Mouse (Mus musculus) gastrocnemius, adult 18-20 months (tissue): ENCODE data around the gene Tmem147. TPM values are rescaled to one million over a fixed set of nuclear protein-coding genes. Genes with fewer than 3 reads are reported as not detected.
"Not testable (repeated sequence)": the region's sequence is repeated elsewhere in the genome, so short reads cannot be mapped to it uniquely, and the experiment has no call there.

Source experiments
- DNase-seq: peaks from one replicate; pipeline ENCODE4 v3.0.0; 2021; ENCODE audit warnings: low spot score
- long read RNA-seq, 2 experiments: library from polyadenylated mRNA; stranded (forward); transcript quantifications; one replicate each; pipeline ENCODE4 v2.0.0; 2021
- total RNA-seq, 2 experiments: library from RNA; stranded (reverse); gene quantifications; 2 replicates each; pipeline ENCODE4 v1.2.3; 2021

Gene Tmem147
- total RNA-seq, result 100 to 1,000 TPM; 215 to 233 TPM
- long read RNA-seq, experiment 1, transcript Tmem147-201 (7 exons, 870 nt), result major isoform, 114 of 125 reads
- long read RNA-seq, experiment 1, partial matches to known transcripts, result 3 of 125 reads
- long read RNA-seq, experiment 1, other reads (novel, unspliced or antisense), result 1 of 125 reads
- long read RNA-seq, experiment 2, transcript Tmem147-201 (7 exons, 870 nt), result major isoform, 101 of 118 reads
- long read RNA-seq, experiment 2, partial matches to known transcripts, result 13 of 118 reads
- long read RNA-seq, experiment 2, other reads (novel, unspliced or antisense), result 1 of 118 reads

GRCm38 (mm10) chr7:30729396-30730063, at the start of gene Tmem147:
Gene Tmem147, minus strand, starts transcription at chr7:30729540.
- DNase-seq, result peak; percentile 95

- no peak for DNase-seq
These were observed 48.6 kb upstream of the Tmem147 start for GRCm38 (mm10) chr7:30777911-30778310.

GRCm38 (mm10) chr7:30777081-30777579, 47.8 kb upstream of the Tmem147 start:
- no peak for DNase-seq

- no peak for DNase-seq
These were observed 46.8 kb upstream of the Tmem147 start for GRCm38 (mm10) chr7:30776104-30776503.

GRCm38 (mm10) chr7:30769236-30769635, 39.9 kb upstream of the Tmem147 start:
- no peak for DNase-seq

- DNase-seq, result no peak
These were observed 37.1 kb upstream of the Tmem147 start for GRCm38 (mm10) chr7:30766408-30766807.

- DNase-seq, result no peak
These were observed 35.8 kb upstream of the Tmem147 start for GRCm38 (mm10) chr7:30765173-30765572.

GRCm38 (mm10) chr7:30763456-30763855, 34.1 kb upstream of the Tmem147 start, which contains the start of gene Dmkn:
Gene Dmkn, plus strand, starts transcription at chr7:30763756.
- DNase-seq, result no peak

- DNase-seq, result no peak
These were observed 32.5 kb upstream of the Tmem147 start for GRCm38 (mm10) chr7:30761769-30762352.

GRCm38 (mm10) chr7:30758853-30759252, 29.5 kb upstream of the Tmem147 start:
- DNase-seq, result no peak

GRCm38 (mm10) chr7:30757001-30757400, 27.7 kb upstream of the Tmem147 start:
- no peak for DNase-seq

- no peak for DNase-seq
These were observed 21.8 kb upstream of the Tmem147 start, which contains the start of gene Sbsn for GRCm38 (mm10) chr7:30751086-30751669. Gene Sbsn, plus strand, starts transcription at chr7:30751471.

GRCm38 (mm10) chr7:30749824-30750606, 20.7 kb upstream of the Tmem147 start:
- no peak for DNase-seq

- no peak for DNase-seq
These were observed 18.3 kb upstream of the Tmem147 start for GRCm38 (mm10) chr7:30747525-30748204.

GRCm38 (mm10) chr7:30744022-30744598, 14.8 kb upstream of the Tmem147 start:
- no peak for DNase-seq

- DNase-seq, result not testable (repeated sequence)
These were observed 14.3 kb upstream of the Tmem147 start, which contains the start of gene Gapdhs for GRCm38 (mm10) chr7:30743617-30744016. Gene Gapdhs, minus strand, starts transcription at chr7:30743681.

- DNase-seq, result not testable (repeated sequence)
These were observed 13.2 kb upstream of the Tmem147 start for GRCm38 (mm10) chr7:30742570-30742969.

- no peak for DNase-seq
These were observed 6.9 kb upstream of the Tmem147 start for GRCm38 (mm10) chr7:30736211-30736610.

- DNase-seq, result not testable (repeated sequence)
These were observed 853 bp upstream of the Tmem147 start for GRCm38 (mm10) chr7:30730064-30730722.
